Mouse (Mus musculus): ENCODE data around the gene Git2.

GRCm38 (mm10) chr5:114721969-114722368, 53.3 kb downstream of the Git2 start:
- TF ChIP-seq POLR2A (IDR thresholded peaks at IDR 0.05; ENCODE audit: low read depth, low read length) (no peak), CTCF (IDR thresholded peaks at IDR 0.05; ENCODE audit: extremely low read depth, insufficient read depth, insufficient read length, insufficient replicate concordance) (no peak)
